Mouse (Mus musculus): ENCODE measurements around the gene Rap1gap2.

Rap1gap2 gene

DNA sequence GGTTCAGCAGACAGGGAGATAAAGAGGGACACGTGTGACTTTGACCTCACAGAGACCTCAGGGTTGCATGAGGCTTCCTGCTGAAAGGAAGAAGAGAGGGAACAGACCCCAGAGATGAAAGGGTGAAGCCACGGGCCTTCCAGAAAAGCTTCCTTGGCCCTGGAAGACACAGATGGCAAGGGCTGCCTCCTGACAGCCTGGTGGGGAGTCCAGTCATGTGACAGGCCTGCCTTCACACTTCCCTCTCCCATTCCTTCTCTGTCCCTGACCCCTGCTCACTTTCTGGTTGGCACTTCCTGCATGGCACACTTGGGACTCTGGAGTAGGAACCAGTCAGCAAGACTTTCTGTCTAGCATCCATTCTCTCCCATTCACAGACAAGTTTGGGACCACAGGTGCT is 148.1 kb downstream of the Rap1gap2 start:
- DNase-seq (ENCODE audit: low read depth, low spot score) = no peak

DNA sequence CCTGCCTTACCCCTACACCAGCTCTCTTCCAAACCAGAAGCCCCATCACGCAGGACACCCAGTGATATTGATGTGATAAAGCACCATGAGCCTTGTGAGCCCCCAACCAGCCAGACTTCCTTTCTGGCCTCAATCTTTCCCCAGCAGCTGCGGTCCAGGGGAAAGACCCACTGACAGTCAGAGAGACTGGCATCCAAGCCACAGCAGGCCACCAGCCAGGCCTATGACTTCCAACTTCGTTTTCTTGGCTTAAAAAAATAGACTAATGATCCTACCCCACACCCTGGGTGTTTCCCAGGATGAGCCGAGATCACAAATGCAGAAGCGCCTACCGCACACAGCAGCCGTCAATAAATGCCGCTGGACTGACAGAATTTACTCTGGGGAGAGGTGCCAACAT is 151.1 kb downstream of the Rap1gap2 start:
- no peak for DNase-seq (ENCODE audit: low read depth, low spot score)

DNA sequence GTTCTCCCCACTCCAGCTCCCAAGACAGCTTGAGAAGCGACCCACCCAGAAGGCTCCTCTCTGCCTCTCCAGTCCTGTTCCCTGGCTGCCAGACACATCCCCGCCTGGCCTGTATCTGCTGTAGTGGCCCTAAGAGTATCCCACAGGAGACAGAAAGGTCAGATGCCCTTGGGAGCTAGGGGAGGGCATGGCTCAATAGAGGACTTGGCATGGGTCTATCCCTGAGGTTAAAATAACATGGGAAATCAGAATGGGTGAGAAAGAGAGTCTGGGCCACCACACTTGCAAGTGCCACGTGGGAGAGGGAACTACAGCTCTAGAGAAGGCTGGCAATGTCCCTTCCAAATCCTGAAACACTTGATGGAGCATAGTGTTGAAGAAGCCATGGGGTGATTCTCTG is 152.3 kb downstream of the Rap1gap2 start:
- no peak for DNase-seq (ENCODE audit: low read depth, low spot score)

DNA sequence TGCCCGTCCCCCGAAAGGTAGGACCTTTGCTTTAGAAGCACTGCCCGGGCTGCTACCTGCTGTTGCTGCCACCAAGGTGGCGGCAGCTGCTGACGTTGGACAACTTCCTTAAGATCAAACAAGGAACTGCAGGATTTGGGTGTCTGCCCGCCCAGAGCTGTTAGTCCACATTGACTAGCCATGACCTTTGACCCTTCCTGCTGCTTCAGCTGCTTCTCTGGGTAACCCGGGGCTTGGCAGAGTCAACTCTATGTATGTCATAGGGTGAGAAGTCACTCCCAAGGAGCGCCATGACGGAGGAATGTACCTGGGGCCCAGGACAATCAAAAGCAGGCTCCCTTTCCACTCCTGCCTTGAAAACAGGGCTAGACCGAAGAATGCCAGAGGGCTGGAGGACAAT is 153.5 kb downstream of the Rap1gap2 start:
- DNase-seq (ENCODE audit: low read depth, low spot score) = no peak

DNA sequence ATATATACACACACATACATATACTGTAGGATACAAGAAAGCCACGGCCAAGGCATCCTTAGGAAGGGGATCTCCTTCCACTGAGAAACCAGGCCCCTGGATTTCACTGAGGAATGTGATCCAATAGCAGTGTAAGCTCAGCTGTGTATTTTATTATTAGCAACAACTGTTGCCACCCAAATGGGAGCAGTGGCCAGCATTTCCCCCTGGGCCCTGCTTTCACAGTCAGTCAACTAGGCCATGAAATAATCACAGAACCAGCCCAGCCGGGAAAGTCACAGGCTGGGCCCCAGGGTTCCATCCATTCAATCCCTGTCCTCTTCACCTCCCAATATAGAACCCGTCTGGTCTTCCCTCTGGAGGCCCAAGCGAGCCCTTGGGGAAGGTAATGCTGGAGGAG is 162.2 kb downstream of the Rap1gap2 start:
- no peak for DNase-seq (ENCODE audit: low read depth, low spot score)

DNA sequence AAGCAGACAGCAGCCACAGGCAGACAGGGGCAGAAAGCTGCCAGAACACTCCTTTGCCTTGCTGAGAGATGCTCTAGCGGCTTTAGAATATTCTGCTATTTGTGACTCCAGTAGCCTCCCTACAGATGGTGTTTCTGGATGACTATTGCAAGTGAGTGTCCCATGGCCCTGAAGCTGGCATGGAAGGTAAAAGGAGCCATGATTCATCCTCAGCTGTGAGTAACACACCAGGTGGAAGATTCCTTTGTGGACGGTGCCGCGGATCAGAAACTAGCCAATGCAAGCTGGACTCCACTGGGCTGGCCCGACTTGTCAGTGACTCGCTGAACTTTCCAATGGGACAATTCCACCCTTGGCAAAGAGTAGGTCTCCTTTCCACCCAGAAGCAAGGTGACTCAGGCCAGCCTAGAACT is 162.7 kb downstream of the Rap1gap2 start:
- no peak for DNase-seq (ENCODE audit: low read depth, low spot score)

DNA sequence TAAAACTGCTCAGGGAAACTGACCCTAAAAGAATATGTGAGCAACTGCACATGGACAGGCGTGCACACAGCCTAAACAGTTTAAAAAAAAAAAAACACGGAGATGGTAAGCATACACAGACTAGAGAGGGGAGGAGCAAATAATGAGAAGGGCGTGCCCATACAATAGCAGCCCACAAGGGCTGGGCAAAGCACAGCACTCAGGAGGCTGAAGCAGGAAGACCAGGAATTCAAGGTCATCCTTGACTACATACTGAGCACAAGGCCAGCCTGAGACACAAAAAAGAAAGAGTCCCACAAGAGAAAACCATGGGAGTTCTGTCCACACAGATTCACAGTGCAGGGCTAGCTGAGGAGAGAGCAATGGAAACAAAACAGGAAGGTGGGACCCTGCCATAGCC is 165.1 kb downstream of the Rap1gap2 start:
- DNase-seq (ENCODE audit: low read depth, low spot score) = no peak

DNA sequence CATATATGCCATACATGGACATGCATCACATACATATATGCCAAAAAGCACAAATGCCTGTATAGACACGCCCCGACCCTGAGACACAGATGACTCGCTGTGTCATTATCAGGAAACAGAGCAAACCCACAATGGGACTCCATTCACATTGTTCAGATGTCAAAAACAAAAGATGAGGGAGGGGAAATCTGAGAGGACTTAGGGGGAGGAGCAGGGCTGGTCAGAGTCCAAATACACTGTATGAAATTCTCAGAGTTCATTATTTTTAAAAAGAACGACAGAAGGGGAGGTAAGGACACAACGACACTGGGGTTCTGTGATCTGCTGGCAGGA is 166.8 kb downstream of the Rap1gap2 start:
- no peak for DNase-seq (ENCODE audit: low read depth, low spot score)

DNA sequence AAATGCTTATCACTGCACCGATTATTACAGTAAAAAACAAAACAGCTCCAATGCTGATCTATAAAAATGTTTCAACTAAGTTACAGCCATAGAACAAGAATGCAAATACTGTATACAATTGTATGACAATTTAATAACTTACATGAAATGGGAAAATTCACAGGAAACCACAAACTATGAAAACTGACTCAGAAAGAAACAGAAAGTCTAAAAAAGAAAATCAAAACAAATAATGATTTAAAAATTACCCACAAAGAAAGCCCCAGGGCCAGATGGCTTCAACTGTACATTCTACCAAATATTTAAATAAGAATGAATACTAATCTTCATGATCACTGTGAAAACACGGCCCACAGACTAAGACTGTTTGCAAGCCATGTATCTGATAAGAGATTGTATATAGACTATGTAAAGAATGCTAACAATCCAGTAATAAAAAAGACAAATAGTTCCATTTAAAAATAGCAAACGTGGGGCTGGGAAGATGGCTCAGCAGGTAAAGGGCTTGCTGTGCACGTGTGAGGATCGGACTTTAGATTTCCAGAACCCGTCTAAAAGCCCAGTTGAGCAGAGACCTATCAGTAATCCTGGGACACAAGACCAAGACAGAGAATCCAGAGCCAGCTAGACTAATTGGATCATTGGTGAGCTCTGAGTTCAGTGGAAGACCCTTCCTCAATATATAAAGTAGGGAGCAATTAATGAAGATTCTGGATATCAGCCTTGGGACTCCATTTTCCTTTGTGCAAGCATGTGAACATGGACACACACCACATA is 167.4 kb downstream of the Rap1gap2 start:
- no peak for DNase-seq (ENCODE audit: low read depth, low spot score)

DNA sequence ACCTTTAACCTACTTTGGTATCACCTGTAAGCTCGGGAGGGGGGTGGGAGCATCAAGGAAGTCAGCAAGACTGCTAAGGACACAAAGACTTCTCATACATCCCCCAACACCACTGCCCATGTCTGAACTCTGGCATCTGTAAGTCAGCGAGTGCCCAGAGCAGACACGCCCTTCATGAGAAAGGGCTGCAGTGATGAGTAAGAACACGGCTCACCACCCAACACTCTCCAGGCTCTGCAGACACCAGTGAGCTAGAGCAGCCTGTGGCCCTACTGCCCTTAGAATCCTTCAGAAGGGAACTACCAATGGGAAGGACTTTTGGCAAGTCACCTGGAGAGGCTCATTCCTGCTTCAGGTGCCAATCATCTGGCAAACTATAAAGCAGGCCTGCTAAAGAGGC is 168.3 kb downstream of the Rap1gap2 start:
- DNase-seq (ENCODE audit: low read depth, low spot score) = no peak

DNA sequence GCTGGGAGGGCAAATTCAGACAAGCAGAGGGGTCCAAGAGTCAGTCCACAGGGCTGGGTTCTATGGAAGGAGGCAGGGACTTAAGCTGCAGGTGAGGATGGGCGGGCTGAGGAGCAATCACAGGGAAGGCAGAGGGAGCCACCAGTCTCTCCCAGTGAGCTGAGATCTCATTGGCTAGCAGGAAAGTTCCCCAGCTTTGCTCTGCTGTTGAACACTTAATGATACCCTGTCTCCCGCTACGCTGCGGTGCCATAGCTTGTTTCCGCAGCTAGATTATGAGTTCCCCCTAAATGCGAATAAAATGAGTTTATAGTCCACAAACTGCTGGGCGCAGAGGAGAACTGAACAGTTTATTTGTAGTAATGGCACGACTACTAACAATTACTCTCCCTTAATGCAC is 170.6 kb downstream of the Rap1gap2 start:
- no peak for DNase-seq (ENCODE audit: low read depth, low spot score)

DNA sequence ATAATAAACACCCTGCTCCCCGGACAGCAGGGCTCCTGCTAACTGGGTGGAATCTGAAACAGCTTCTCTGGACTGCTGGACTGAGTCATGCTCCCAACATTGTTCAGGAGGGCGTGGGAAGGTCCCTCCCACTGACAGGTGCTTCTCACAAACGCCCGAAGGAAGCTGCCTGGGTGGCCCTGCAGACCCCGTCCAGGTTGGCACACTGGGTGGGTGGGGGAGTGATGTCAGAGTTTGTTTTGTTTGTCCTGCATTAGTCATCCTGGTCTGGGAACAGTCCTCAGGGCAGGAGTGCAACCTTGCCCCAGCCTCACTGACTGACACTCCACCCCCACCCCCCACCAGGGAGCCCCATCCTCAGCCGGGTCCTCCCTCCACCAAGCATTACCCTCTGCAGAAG is 171.5 kb downstream of the Rap1gap2 start:
- DNase-seq (ENCODE audit: low read depth, low spot score) = no peak

DNA sequence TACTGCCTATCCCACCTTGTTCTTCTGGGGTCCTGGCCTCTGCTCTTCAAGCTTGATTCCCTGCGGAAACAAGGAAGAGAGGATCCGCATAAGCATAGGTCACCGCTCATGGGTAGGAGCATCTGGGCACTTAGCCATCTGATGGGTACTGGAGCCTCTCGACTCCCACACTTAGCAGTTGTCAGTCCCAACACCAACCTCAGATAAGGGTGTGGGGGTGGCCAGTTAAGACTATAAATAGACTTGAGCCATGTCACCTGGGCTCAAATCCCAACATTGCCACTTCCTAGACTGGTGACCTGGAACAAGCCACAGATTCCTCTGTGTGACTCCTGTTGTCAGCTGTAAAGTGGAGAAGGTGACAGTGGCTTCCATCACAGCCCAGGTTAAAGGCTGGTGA is 172.5 kb downstream of the Rap1gap2 start:
- no peak for DNase-seq (ENCODE audit: low read depth, low spot score)

DNA sequence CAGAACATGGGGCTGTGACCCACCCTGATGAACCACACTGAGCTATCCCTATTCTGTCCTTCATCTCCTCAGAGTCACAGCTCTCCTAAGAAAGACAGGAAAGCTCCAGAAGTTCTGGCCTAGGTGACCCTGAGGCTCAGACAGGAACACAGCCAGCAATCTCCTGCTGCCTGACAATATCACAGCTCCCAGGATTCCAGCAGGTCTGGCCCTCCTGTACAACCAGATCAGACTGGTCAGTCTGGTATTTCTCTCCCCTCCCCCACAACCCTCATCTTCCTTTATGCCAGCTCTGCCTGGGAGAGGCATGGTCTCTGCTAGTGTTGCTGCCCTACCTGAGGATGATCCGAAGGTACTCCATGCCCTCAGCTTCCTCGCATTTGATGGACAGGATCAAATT is 175.3 kb downstream of the Rap1gap2 start:
- DNase-seq (ENCODE audit: low read depth, low spot score) = no peak

DNA sequence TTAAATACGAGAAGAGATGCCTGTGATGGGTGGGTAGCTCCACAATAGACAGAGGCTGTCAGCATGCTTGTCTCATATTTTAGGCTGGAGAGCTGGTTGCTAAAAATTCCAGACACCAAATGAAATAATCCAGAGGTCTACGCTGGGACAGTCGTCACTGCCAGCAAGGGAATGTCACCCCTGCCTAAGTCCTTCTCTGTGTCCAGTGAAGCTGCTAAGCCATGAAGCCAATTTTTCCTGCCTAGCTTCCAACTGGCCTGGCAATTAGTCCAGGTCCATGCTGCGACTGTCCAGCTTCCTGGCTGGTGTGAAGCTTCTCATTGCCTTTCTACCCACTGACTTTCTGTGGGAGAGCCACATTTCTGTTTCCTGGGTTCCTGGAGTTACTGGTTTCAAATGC is 177.7 kb downstream of the Rap1gap2 start:
- DNase-seq (ENCODE audit: low read depth, low spot score) = no peak

DNA sequence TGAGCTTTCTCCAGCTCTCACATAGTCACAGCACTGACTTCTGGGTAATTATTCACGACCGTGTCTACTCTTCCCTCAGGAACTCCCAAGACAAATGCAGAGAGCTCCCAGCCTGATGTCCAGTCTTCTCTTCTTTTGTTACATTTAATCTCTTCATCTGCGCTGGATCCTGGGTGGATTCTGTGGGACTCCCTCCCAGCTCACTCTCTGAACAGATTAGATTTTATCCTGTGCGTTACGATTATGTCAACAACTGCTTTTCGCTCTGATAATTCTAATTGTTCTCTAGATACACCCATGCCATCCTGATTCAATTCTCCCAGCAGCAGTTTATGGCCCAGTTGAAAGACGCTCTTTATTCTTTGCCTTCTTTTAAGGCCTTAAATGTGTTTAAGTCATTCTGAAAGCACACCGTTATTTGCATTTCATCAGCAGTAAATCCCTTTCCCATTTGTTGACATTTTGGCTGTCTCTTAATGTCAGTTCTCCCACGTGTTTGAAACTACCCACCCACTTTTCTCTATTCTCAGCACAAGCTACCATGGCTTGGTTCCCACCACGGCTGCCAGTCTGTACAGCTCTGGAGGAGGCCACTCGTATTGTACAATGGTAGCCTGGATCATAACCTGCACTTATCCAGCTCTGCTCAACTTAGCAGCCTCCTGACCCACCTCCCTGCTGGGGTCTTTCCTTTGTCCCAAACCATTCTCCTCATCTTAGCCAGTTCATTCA is 180.8 kb downstream of the Rap1gap2 start:
- no peak for DNase-seq (ENCODE audit: low read depth, low spot score)

DNA sequence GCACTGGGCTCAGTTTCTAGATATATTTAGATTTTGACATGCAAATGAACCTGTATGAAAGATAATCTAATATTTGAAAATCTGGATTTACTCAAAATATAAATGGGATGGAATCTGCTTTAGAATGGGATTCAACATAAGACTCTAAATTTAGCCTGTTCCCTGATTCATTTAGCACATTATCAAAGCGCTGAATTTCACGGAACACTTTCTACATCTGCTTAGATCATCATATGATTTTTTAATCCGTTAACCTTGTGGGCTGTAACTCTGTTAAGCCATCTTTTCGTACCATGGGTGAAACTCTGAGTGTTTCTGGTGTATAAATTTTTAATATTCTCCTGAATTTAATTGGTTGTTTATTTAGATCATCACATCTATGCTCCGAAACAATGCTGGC is 184.4 kb downstream of the Rap1gap2 start:
- no peak for DNase-seq (ENCODE audit: low read depth, low spot score)

DNA sequence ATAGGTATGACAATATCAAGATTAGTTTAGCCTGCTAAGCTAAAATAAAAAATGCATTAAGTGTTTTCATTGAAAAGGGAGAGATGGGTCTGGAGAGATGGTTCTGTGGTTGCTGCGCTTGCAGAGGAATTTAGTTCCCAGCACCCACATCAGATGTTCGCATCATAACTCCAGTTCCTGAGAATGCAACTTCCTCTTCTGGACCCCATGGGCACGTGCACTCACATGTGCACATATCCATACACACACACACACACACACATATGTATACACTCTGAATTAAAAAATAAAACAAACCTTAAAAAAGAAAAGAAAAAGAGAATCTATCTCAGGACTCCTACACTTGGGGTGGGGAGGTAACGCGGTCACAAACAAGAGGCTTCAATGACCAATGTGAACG is 188.7 kb downstream of the Rap1gap2 start:
- DNase-seq (ENCODE audit: low read depth, low spot score) = no peak

DNA sequence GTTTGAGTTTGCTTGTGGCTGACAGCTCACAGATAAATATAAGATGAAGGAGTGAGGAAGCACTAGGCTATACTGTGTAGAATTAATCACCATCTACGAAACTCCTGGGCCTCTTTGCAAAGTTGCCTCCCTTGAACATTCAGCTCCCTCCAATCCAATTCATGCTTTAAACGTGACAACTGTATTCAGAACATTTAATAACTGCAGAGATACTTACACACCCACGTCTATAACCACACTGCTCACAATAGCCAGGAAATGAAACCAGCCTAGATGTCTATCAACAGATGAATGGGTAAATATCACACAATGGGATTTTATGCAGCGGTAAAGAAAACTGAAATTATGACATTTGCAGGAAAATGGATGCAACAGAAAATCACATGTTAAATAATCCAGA is 189.6 kb downstream of the Rap1gap2 start:
- DNase-seq (ENCODE audit: low read depth, low spot score) = no peak

DNA sequence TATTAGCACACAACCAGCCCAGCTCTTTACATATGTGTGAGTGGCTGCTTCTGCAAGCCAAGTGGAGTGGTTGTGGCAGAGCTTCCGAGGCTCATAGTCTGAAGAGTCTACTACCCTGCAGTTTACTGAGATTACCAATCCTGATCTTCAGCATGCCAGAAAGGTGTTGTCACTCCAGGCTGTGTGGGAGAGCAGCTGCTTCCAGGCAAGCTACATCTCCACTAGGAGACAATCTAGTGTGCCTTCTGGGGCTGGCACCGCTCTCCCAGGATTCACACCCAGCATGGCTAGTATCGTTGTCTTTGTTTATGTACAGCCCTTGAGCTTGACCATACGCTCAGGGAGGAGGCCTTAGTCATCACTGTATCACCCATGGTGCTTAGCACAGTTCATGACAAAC is 191.1 kb downstream of the Rap1gap2 start:
- DNase-seq (ENCODE audit: low read depth, low spot score) = no peak

DNA sequence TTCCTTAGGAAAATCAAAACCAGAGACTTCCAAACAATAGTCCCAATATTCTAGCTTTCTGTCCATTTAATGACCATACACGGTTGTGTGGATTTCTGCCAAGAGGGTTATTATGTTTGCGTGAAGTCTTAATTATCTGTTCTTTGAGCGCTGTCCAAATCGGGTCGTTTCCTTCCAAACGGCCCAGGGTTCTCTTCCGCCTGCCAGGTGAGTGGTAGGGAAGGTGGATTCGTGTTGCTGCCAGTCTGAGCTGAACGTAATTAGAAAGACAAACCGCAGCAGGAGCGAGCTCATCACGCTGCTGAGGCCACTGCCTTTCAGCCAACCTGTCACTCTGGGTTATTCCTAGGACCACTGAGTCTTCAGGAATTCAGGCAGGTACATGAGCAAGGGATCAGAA is 195.0 kb downstream of the Rap1gap2 start:
- DNase-seq (ENCODE audit: low read depth, low spot score) = no peak

DNA sequence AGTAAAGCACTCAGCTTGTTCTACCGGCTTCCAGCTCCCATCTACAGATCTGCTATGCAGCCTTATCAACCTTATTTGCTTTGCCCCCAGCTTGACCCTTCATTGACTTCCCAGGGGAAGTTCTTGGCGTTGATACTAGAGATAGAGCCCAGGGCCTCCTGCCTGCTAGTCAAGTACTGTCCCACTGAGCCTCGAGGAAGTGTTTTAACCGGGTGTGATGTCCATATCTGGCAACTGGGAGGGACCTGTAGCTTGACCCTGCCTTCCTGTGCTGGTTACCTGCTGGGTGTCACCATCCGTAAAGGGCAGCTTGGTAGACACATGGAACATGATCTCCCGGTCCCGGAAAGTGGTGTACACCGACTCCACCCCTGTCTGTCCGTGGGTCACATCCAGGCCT is 196.6 kb downstream of the Rap1gap2 start:
- DNase-seq (ENCODE audit: low read depth, low spot score) = no peak

DNA sequence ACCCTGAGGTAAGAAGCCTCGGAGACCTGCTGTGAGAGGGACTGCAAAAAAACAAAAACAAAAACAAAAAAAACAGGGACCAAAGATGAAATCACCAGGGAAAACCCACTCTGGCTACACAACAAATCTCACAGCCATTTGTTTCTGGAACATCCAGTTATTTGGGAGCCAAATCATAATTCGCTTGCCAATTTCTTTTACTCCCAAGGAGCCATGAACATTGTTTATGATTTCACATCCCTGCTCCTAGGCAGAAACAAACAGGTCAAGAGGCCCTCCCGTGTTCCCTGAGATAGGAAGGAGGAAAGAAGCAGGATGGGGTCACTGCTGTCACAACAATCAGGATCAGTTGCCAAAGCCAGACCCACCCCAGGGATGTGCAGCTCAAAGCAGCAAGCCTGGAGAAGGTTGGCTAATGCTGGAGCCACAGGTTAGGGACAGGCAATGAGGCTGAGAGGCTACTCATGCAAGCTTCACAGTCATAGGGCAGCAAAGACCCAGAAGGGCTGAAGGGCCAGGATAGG is 197.2 kb downstream of the Rap1gap2 start:
- no peak for DNase-seq (ENCODE audit: low read depth, low spot score)
